Mouse (Mus musculus): Measurements from ENCODE around the gene Ctsh.

- no peak for TF ChIP-seq CTCF (conservative IDR thresholded peaks at IDR 0.05; ENCODE audit: insufficient read depth, insufficient read length, low read depth, low read length)
- no peak for TF ChIP-seq POLR2A (IDR thresholded peaks at IDR 0.05; ENCODE audit: low read depth, low read length)
These were observed 53.0 kb downstream of the Ctsh start for GRCm38 (mm10) chr9:90106915-90107314.

Measured in kidney, adult 2 months (tissue).